Mouse (Mus musculus): ENCODE data around the gene Junb.

Junb gene

GRCm38 (mm10) chr8:84970135-84970790 is 8.3 kb downstream of the Junb start:
- peak; percentile 25 for DNase-seq

- peak; percentile 70 for DNase-seq
Measured at GRCm38 (mm10) chr8:84969241-84970134, 9.0 kb downstream of the Junb start, which contains the start of the genes Gm49661, Prdx2 and Rnaseh2a. Gm49661 (minus strand) TSS chr8:84969433. Prdx2 (plus strand) TSS chr8:84969587. Rnaseh2a (minus strand) TSS chr8:84969767.

- peak; percentile 27 for DNase-seq
Measured at GRCm38 (mm10) chr8:84968650-84969049, 9.9 kb downstream of the Junb start.

GRCm38 (mm10) chr8:84967532-84968304 is 10.8 kb downstream of the Junb start:
- no peak for DNase-seq

GRCm38 (mm10) chr8:84966603-84967002 is 11.9 kb downstream of the Junb start:
- peak; percentile 32 for DNase-seq

- DNase-seq: peak; percentile 88
Measured at GRCm38 (mm10) chr8:84965731-84966291, 12.7 kb downstream of the Junb start.

GRCm38 (mm10) chr8:84963952-84964351 is 14.6 kb downstream of the Junb start:
- DNase-seq: no peak

- DNase-seq: no peak
Measured at GRCm38 (mm10) chr8:84959811-84960210, 18.7 kb downstream of the Junb start.

- peak; percentile 82 for DNase-seq
Measured at GRCm38 (mm10) chr8:84956768-84957167, 21.8 kb downstream of the Junb start.

GRCm38 (mm10) chr8:84952612-84953255 is 25.8 kb downstream of the Junb start:
- no peak for DNase-seq

GRCm38 (mm10) chr8:84949753-84950152 is 28.8 kb downstream of the Junb start:
- no peak for DNase-seq

GRCm38 (mm10) chr8:84947241-84947545 is 31.3 kb downstream of the Junb start:
- DNase-seq: no peak

GRCm38 (mm10) chr8:84946528-84947240 is 31.8 kb downstream of the Junb start, which contains the start of gene Rtbdn:
Rtbdn (plus strand) TSS chr8:84946991.
- peak; percentile 74 for DNase-seq

GRCm38 (mm10) chr8:84945633-84946527 is 32.6 kb downstream of the Junb start:
- peak; percentile 77 for DNase-seq

- DNase-seq: peak; percentile 47
Measured at GRCm38 (mm10) chr8:84945235-84945632, 33.3 kb downstream of the Junb start.

GRCm38 (mm10) chr8:84944478-84945160 is 33.9 kb downstream of the Junb start:
- peak; percentile 77 for DNase-seq

- no peak for DNase-seq
Measured at GRCm38 (mm10) chr8:84943699-84944098, 34.8 kb downstream of the Junb start.

GRCm38 (mm10) chr8:84937620-84938485 is 40.7 kb downstream of the Junb start:
- DNase-seq: no peak
